Mouse (Mus musculus): Measurements from ENCODE around the gene Rassf8. TPM values are rescaled to one million over a fixed set of nuclear protein-coding genes. Genes with fewer than 3 reads are reported as not detected.
A peak's percentile ranks its signal among the peaks of the same experiment; 100 is the strongest.

Rassf8 gene
- total RNA-seq (2021), result 10 to 100 TPM; 18.7 to 19.7 TPM

- peak; percentile 67 to 79 for DNase-seq (ENCODE audit: low spot score in 2 of 2)
- intact Hi-C loops (cut with DNase I), result loop anchor here (2.0 kb wide), 1 partner anchor 47 kb away; no protein-coding TSS in a partner anchor
Measured at GRCm38 (mm10) chr6:145746132-145746849, at the start of gene Rassf8. TSS of gene Rassf8 (plus strand) at chr6:145746748.

GRCm38 (mm10) chr6:145701021-145701540 is 45.5 kb upstream of the Rassf8 start:
- intact Hi-C loops (cut with DNase I), result no loop called here
- DNase-seq (ENCODE audit: low spot score in 2 of 2), result no peak

GRCm38 (mm10) chr6:145703667-145704066 is 42.9 kb upstream of the Rassf8 start:
- intact Hi-C loops (cut with DNase I), result no loop called here
- no peak for DNase-seq (ENCODE audit: low spot score in 2 of 2)

GRCm38 (mm10) chr6:145709956-145710720 is 36.4 kb upstream of the Rassf8 start:
- DNase-seq (ENCODE audit: low spot score in 2 of 2), result no peak
- intact Hi-C loops (cut with DNase I), result no loop called here

- intact Hi-C loops (cut with DNase I), result no loop called here
Measured at GRCm38 (mm10) chr6:145710797-145711196, 35.8 kb upstream of the Rassf8 start.

GRCm38 (mm10) chr6:145711320-145711719 is 35.2 kb upstream of the Rassf8 start:
- no peak for DNase-seq (ENCODE audit: low spot score in 2 of 2)
- intact Hi-C loops (cut with DNase I), result no loop called here

More at GRCm38 (mm10) chr6:145710797-145711196, 35.8 kb upstream of the Rassf8 start:
- no peak for DNase-seq (ENCODE audit: low spot score in 2 of 2)

GRCm38 (mm10) chr6:145713241-145714114 is 33.1 kb upstream of the Rassf8 start:
- intact Hi-C loops (cut with DNase I), result no loop called here
- no peak for DNase-seq (ENCODE audit: low spot score in 2 of 2)

- intact Hi-C loops (cut with DNase I), result no loop called here
- no peak for DNase-seq (ENCODE audit: low spot score in 2 of 2)
Measured at GRCm38 (mm10) chr6:145714131-145714530, 32.4 kb upstream of the Rassf8 start.

GRCm38 (mm10) chr6:145722596-145722995 is 24.0 kb upstream of the Rassf8 start:
- no peak for DNase-seq (ENCODE audit: low spot score in 2 of 2)
- intact Hi-C loops (cut with DNase I), result no loop called here

- no peak for DNase-seq (ENCODE audit: low spot score in 2 of 2)
- intact Hi-C loops (cut with DNase I), result no loop called here
Measured at GRCm38 (mm10) chr6:145723131-145723863, 23.3 kb upstream of the Rassf8 start.

- DNase-seq (ENCODE audit: low spot score in 2 of 2), result no peak
Measured at GRCm38 (mm10) chr6:145725849-145726248, 20.7 kb upstream of the Rassf8 start.

GRCm38 (mm10) chr6:145726986-145727385 is 19.6 kb upstream of the Rassf8 start:
- intact Hi-C loops (cut with DNase I), result no loop called here
- no peak for DNase-seq (ENCODE audit: low spot score in 2 of 2)

More at GRCm38 (mm10) chr6:145725849-145726248, 20.7 kb upstream of the Rassf8 start:
- intact Hi-C loops (cut with DNase I), result no loop called here

GRCm38 (mm10) chr6:145732868-145733267 is 13.7 kb upstream of the Rassf8 start:
- intact Hi-C loops (cut with DNase I), result no loop called here
- DNase-seq (ENCODE audit: low spot score in 2 of 2), result no peak

- DNase-seq (ENCODE audit: low spot score in 2 of 2), result no peak
- intact Hi-C loops (cut with DNase I), result no loop called here
Measured at GRCm38 (mm10) chr6:145733276-145733675, 13.3 kb upstream of the Rassf8 start.

- no peak for DNase-seq (ENCODE audit: low spot score in 2 of 2)
- intact Hi-C loops (cut with DNase I), result no loop called here
Measured at GRCm38 (mm10) chr6:145733911-145734310, 12.6 kb upstream of the Rassf8 start.

- intact Hi-C loops (cut with DNase I), result no loop called here
- no peak for DNase-seq (ENCODE audit: low spot score in 2 of 2)
Measured at GRCm38 (mm10) chr6:145736099-145736498, 10.4 kb upstream of the Rassf8 start.

- DNase-seq (ENCODE audit: low spot score in 2 of 2), result no peak
- intact Hi-C loops (cut with DNase I), result no loop called here
Measured at GRCm38 (mm10) chr6:145739231-145739630, 7.3 kb upstream of the Rassf8 start.

- no peak for DNase-seq (ENCODE audit: low spot score in 2 of 2)
- intact Hi-C loops (cut with DNase I), result no loop called here
Measured at GRCm38 (mm10) chr6:145740011-145740410, 6.5 kb upstream of the Rassf8 start.

GRCm38 (mm10) chr6:145745291-145745690 is 1.3 kb upstream of the Rassf8 start:
- intact Hi-C loops (cut with DNase I), result no loop called here
- no peak for DNase-seq (ENCODE audit: low spot score in 2 of 2)

All from left cerebral cortex, postnatal 25 days (tissue).